Mouse (Mus musculus): ENCODE data around the gene Krt1.

The Krt1 gene

DNA sequence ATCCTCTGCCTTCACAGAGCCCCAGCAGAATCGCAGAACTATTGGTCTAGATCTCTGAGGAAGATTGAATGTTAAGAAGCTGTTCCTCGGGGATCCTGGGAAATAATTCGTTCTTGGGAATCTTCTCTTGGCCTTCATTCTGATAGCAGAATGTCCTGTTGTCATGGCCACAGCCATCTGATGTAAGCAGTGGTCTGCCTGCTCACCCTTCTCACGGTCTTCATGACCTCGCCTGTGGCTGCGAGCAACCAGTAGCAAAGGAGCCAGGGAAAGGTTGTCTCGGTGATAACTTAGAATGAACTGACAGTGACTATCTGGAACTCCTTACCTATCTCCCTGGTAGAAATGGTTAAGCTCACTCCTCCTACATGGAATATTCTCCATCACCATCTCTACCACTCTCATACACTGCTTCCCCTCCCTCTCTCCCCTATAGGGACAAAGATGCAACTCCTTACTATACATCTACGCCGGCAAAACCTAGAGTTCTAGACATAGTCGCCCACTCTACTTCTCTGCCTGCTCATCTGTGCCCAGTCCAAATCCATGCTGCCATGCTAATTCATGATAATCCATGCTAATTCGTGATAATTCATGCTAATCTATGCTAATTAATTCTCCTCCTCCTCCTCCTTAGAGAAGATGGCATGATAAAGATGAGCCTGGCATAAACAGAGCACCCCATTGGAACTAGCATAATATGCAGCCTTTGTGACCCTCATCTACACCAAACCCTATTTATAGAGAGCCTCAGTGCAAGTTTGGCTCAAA is 47.4 kb downstream of the Krt1 start:
- no peak for DNase-seq

DNA sequence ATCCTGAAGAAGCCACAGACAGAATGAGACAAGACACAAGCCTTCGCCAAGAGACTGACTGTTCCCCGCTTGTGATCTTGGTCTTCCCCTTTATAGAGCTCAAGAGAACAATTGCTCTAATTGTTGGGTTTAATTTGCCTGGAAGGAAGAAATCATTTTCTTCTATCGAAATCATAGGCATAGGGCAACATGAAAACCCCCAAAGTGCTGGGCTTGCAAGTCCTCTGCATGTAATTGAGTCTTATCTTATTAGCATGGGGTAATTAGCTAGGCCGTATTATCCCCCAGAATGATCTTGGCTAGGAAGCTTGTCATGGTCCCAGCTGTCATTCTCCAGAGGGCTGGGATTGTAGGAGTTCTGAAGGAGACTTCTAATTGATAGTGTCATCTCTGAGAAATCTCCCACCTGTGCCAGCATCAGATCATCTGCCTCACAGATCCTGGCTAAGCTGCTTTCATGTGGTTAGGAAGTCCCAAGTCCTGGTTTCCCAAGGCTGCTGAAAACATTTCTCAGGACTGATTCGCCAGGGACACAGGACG is 48.2 kb downstream of the Krt1 start, which contains the start of gene Krt73:
Krt73 (minus strand) TSS at position 51 of the 540 bp plus-strand sequence.
- DNase-seq: no peak

All from kidney, adult 11 months (tissue).